Mouse (Mus musculus) gastrocnemius, postnatal 14 days (tissue): ENCODE measurements around the gene Ccnd3. TPM values are rescaled to one million over a fixed set of nuclear protein-coding genes. Genes with fewer than 3 reads are reported as not detected.
A peak's percentile ranks its signal among the peaks of the same experiment; 100 is the strongest.

ENCODE experiments used
- DNase-seq: peaks from one replicate; pipeline ENCODE4 v3.0.0; 2021; ENCODE audit warnings: mixed read lengths
- intact Hi-C: fragments of 180-260 bp; cut with DNase I; formaldehyde crosslinking; loops from one replicate; pipeline ENCODE4 v1.15.1; 2025; ENCODE audit warnings: low total_unique reads
- total RNA-seq, 2 experiments: library from RNA; stranded (reverse); gene quantifications; 2 replicates each; pipeline ENCODE4 v1.2.3; 2021

The Ccnd3 gene
- total RNA-seq, 2 experiments from 2014 or later: 57.0 to 63.3 TPM

- no peak for DNase-seq
- intact Hi-C loops: no loop called here
Observed at GRCm38 (mm10) chr17:47532364-47532763, 27.5 kb downstream of the Ccnd3 start.

DNA sequence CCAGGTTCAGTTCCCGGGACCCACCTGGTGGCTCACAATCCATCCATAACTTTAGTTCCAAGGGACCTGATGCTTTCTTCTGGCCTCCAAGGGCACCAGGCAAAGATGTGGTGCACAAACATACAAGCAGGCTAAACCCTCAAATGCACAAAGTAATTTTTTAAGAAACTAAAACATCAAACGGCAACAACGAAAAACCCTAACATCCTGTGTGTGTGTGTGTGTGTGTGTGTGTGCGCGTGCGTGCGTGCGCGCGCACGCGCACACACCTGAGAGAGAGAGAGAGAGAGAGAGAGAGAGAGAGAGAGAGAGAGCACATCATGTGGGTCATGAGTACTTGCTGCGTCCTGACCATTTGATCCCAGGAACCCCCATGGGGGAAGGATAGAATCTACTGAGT lies 28.8 kb downstream of the Ccnd3 start:
- DNase-seq: no peak
- intact Hi-C loops: no loop called here

DNA sequence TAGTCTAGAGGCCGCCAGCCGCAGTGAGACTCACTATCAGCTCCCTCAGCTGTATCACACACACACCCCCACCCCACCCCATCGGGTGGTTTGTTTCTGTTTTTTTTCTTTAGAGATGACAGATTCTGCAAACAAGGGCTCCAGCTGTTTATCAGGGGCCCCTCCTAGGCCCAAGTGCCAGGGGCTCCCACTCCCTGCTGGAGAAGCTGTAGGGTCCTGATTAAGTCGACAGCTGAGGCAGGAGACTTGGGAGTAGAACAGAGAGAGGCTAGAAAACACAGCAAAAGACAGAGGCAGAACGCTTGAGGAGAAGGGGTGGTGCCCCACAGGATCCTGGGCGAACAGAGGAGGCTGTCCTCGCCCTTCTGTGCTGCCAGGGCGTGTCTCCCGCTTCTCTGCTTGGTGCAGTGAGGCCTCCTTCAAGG lies 31.0 kb downstream of the Ccnd3 start:
- intact Hi-C loops: no loop called here

DNA sequence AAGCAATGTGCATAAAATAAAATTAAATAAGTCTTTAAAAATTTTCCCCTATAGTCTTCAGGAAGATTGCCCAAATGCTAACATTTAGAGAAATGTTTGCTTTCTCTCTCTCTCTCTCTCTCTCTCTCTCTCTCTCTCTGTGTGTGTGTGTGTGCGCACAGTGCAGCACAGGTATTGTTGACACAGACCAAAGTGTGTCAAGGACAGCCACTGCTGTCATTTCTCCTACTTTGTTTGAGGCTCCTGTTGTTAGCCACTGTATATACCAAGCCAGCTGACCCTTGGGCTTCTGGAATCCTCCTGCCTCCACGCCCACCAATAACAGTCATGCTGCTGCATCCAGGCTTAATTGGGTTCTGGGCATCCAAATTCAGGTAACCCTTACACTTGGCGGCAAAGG lies 33.2 kb downstream of the Ccnd3 start:
- intact Hi-C loops: no loop called here
- no peak for DNase-seq

More for the DNA sequence above, 31.0 kb downstream of the Ccnd3 start:
- DNase-seq: no peak

GRCm38 (mm10) chr17:47539128-47539527 lies 34.3 kb downstream of the Ccnd3 start:
- intact Hi-C loops: no loop called here
- DNase-seq: no peak

DNA sequence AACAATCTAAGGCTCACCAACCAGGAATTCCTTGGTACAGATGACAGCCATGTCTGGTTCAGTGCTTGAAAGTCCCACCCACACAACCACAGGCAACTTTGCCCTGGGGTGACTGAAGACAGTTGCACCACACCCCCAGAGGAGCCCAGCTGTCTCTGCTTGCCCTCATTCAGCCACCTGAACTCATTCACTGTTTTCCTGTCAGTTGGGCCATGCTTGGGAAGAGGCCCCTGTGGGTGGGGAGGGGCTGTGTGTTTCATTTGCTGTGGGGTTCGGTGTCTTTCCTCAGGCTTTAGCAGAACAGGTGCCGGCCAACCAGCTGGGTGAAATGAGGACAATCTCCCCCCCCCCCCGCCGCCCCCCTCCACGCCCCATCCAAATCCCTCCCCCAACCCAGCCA lies 37.2 kb downstream of the Ccnd3 start:
- intact Hi-C loops: no loop called here
- peak; percentile 46 for DNase-seq

- intact Hi-C loops: no loop called here
- no peak for DNase-seq
Observed at GRCm38 (mm10) chr17:47543051-47543650, 38.3 kb downstream of the Ccnd3 start.

- no peak for DNase-seq
- intact Hi-C loops: no loop called here
Observed at GRCm38 (mm10) chr17:47545154-47545553, 40.3 kb downstream of the Ccnd3 start.

DNA sequence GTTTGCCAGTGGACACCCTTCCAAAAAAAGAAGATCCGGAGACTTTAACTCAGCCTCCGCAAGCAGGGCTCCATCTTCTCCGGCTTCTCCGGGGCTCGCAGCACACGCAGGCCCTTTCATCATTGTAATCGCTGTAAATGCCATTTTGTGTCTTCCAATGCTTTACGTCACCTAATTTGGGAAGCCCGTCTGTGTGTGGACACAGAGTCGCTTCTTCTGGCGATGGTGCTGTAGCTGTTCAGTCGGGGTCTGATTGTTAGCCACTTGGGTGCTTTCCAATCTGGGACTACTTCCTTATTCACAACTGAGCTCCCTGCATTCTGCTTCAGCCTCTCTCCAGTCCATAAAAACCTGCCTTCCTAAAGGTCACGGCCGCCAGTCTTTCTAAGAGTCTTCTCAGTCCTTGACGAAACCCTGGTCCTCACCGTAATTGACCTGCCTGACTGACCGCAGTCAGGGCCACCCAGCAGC lies 41.0 kb downstream of the Ccnd3 start:
- intact Hi-C loops: no loop called here
- no peak for DNase-seq

DNA sequence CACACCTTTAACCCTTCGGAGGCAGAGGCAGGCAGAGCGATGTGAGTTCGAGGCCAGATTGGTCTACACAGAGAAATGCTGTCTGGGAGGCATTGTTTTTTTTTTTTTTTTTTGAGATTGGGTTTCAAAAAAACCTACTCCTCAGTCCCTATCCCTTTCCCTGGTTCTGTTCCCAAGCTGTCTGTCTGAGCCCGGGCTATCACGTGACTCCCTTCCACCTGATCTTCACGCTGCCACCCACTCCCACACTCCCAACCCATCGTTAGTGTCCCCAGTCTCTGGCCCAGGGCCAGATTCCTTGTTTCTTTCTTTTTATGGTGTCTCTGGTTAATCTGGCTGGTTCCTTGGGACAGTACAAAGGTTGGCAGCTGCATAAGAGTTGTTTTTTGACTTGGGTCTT lies 46.2 kb downstream of the Ccnd3 start:
- no peak for DNase-seq
- intact Hi-C loops: no loop called here

DNA sequence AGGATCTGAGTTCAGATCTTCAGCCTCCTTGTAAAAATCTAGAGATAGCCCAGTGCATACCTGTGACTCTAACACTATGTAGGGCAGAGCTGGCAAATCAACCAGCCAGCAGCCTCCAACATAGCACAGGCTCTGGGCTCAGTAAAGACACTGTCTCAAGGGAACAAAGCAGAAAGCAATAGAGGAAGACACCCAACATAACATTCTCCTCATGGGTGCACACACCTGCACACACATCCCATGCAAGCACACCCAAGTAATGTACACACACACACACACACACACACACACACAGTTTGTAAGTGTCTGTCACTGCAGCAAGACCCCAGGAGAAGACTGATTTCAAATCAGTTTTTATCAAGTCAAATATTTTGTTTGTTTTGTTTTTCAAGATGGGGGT lies 48.1 kb downstream of the Ccnd3 start:
- intact Hi-C loops: no loop called here
- DNase-seq: no peak

DNA sequence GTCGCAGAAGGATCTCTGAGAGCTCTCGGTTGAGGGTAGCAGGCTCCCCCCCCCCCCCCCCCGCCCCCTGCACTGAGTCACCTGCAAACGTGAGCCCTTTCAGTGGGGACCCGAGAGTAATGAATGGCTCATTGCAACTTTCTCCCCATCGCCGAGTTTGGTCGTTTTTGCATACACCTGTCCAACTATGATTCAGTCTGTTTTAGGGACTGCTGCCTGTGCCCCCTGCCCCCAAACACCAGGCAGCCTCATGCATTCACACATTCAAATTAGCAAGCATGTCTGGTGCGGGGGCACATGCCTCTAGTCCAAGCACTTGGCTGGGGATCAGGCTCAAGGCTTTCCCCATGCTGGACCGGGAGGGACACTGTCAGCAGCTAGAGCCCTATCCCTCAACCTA lies 49.8 kb downstream of the Ccnd3 start:
- intact Hi-C loops: no loop called here
- no peak for DNase-seq

GRCm38 (mm10) chr17:47557179-47557578 lies 52.3 kb downstream of the Ccnd3 start:
- intact Hi-C loops: no loop called here
- DNase-seq: no peak

DNA sequence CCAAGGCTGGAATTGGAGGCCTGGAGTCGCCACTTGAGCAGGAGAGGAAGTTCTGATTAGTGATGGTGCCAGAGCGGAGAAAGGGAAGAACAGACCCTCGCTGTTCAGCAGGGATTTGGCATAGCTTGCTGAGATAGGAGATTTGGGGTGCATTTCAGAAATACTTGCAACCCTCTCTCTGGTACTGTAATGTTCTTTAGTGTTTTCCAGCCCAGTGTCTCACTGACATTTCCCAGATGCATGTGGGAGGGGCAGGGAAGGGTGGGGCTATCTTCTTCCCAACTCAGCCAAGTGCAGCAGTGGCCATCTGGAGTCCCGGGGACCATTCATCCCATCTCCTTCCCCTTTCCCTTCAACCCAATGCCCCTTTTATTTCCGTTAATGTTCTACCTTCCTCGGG lies 54.9 kb downstream of the Ccnd3 start:
- DNase-seq: peak; percentile 19
- intact Hi-C loops: no loop called here

DNA sequence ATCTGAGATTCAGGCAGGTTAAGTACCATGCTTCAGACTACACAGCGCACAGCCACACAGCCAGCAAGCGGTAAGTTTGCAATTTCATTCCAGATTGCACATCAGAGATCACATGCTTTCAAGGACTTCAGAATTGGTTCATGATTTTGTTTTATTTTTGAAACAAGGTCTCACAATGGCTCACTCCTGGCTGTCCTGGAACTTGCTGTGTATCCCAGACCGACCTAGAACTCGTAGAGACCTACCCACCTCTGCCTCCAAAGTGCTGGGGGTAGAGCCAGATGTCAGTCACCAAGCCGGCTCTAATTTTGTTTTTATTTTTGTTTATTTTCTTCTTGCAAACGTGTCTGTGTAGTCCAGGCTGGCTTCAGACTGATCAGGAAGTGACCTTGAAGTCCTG lies 58.0 kb downstream of the Ccnd3 start:
- DNase-seq: no peak
- intact Hi-C loops: no loop called here

- intact Hi-C loops: no loop called here
- DNase-seq: no peak
Observed at GRCm38 (mm10) chr17:47564612-47565011, 59.8 kb downstream of the Ccnd3 start.

- intact Hi-C loops: no loop called here
- DNase-seq: no peak
Observed at GRCm38 (mm10) chr17:47566133-47566532, 61.3 kb downstream of the Ccnd3 start.

DNA sequence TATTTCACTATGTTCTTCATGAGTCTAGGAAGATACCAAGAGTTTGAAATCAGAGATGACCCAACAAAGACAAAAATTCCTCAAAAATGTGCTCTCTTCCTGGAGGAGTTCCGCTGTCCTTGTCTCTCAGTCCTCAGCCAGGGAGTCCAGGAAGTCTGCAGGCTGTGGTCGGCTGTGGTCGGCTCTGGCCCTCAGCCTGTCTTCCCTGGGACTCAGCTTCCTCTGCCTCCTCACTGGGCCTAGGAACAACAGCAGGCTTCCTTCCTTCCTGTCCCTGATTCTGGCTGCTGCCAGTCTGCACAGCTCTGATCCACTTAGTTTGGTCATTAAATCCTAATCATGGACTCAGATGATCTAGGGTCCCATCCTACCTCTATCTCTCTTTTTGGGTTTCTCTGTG lies 62.4 kb downstream of the Ccnd3 start:
- intact Hi-C loops: no loop called here
- no peak for DNase-seq

DNA sequence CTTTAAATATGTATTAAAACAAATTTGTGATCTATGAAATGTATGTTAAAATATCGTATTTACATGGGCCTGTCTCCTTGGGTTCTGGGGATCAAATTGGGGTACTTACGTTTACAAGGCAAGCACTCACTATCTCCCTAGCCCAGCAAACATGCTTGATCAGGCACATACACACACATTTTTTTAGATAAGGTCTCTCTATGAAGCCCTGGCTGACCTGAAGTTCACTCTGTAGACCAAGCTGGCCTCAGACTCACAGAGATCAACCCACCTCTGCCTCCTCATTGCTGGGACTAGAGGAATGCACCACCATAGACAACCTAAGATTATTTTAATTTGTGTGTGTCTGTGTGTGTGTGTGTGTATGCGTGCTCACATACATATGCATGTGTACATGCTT lies 63.5 kb downstream of the Ccnd3 start:
- DNase-seq: no peak
- intact Hi-C loops: no loop called here

GRCm38 (mm10) chr17:47568951-47569527 lies 64.2 kb downstream of the Ccnd3 start:
- DNase-seq: no peak
- intact Hi-C loops: no loop called here

DNA sequence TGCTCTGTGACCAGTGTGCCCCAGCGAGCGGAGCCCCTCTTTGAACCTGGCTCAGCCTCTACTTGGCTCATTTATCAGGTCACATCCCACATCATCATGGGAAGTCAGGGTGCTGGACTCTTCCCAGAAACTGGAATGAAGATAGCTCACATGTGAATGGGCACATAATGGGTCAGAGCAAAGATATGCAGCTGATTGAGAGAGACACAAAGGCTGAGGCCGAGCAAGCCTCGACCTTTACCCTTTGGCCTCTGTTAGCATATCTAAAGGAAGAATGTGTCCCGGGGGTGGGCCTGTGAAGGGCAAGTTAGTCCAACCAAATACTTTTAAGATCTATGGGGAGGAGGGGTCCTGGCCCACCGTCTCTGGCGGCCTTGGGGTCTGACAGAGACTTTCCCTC lies 66.8 kb downstream of the Ccnd3 start:
- intact Hi-C loops: no loop called here
- DNase-seq: no peak

DNA sequence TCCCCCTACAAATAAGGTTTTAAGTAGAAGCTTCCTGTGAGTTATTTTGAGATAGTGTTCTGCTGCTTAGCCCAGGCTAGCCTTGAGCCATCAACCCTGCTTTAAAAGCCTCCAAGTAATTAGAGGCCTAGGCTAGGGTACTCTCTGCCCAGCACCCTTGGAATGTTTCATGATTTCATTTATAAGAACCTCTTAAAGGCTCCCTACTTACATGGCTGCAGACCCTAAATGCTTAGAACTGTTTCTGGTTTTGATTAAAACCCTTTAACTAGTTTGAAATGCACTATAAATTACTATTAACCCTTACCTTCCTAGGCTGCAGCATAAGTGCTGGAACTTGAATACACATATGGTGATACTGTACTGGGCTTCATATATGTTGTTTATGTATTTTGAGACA lies 67.6 kb downstream of the Ccnd3 start:
- intact Hi-C loops: no loop called here
- DNase-seq: no peak
